Mouse (Mus musculus): Measurements from ENCODE around the gene Dennd6a.
A peak's percentile ranks its signal among the peaks of the same experiment; 100 is the strongest.
"Not testable (repeated sequence)": the region's sequence is repeated elsewhere in the genome, so short reads cannot be mapped to it uniquely, and the experiment has no call there.

The Dennd6a gene

DNA sequence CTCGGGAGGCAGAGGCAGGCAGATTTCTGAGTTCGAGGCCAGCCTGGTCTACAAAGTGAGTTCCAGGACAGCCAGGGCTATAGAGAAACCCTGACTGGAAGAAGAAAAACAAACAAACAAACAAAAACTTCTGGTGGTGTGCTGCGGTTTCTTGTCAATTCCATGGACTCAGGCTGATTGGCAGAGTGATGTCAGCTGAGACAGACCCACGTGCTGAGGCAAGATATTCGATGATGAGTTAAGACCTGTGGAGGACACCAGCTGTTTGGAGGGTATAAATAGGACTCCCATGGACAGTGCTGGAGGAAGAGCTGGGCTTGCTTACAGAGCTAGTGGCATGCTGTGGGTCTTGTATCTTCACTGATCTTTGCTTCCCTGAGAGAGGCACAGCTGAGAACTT lies at the start of gene Dennd6a:
Gene Dennd6a, plus strand, starts transcription at position 301 of the 400 bp plus-strand sequence.
- not testable (repeated sequence) for DNase-seq (ENCODE audit: low read depth, low spot score)

DNA sequence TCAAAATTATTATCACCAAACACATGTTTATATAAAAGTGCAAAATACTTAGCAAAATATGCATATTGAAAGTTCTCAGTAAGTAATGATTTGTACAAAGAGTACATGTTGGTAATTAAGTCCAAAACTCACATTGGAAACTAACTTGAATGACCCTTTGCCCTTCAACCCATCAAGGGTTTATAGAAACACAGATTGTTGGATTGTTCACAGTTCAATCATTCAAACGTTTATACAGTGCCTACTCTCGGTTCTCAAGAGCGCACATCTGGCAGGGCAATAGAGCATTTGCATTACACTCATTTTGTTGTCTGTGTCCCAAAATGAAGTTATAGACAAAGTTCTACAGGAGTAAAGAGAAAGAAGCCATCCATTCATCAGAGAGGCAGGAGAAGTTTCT lies 47.7 kb upstream of the Dennd6a start:
- DNase-seq (ENCODE audit: low read depth, low spot score) = no peak

DNA sequence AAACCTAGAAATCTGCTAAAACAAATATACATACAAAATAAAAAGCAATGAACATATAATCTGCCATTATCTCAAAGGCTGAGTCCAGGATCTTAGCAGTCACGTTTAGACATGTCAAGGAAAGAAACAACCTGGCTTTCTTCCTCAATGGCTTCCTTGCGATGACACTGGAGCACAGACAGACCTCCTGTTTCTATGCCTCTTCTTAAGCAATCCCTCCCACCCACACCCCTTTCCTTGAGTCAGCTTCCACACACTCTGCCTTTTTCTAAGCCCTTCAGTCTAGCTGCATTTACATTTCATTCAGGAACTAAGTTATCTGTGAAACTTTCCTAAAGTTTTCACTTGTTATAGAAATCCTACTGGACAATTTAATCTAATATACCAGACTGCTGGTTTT lies 45.4 kb upstream of the Dennd6a start:
- DNase-seq (ENCODE audit: low read depth, low spot score) = peak; percentile 47

DNA sequence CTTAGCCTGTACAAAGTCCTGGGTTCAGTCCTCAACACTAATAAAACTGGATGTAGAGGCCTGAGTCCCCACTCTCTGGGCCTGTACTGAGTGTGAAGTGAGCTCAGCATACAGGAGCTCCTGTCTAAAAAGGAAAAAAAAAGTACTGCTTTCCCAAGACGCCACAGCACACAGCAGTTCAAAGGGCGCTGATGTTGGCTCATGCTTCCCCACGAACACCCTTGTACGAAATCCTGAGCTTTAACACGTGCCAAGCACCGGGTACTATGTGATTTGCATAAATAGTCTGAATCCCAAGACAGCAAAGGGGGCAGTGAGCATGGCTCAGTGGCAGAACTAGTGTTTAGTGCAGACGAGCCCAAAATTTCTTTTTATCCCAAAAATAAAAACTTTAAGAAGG lies 43.3 kb upstream of the Dennd6a start:
- DNase-seq (ENCODE audit: low read depth, low spot score) = no peak

DNA sequence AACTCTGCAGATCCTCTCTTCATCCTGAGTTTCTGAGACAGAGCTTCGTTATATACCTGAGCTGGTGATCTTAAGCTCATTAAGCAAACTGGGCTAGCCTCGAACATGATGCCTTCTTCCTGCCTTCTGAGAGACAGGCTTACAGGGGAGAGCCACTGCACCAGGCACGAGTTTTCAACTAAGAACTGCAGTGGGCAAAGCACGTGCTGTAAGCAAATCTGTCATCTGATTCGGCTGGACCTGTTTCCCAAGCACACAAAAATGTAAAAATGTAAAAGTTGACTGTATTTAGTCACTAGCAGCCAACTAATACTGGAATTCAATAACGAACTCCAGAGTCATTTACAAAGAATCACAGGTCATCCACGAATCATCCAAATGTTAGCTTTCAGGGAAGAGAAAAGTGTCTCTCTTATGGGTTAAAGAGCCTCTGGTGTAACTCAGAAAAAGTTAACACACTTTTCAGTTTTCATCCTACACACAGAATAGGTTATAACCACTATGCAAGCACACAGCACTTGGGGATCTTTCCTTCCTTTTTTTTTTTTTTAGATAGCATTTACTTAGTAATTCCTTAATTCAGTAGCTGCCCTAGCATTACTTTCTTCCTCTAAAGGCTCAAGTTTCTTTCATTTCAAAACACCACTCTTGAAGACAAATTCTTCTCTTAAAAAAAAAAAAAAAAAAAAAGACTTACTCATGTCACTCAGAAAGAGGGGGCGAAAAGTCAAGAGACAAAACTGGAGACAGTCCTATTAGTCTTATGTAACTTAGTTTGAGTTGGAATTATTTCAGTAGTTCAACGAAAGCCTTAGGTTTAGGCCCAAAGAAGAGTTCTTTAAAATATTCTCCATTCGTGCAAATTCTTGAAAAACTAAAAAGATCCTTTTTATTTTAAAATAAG lies 42.0 kb upstream of the Dennd6a start:
- DNase-seq (ENCODE audit: low read depth, low spot score) = peak; percentile 26

DNA sequence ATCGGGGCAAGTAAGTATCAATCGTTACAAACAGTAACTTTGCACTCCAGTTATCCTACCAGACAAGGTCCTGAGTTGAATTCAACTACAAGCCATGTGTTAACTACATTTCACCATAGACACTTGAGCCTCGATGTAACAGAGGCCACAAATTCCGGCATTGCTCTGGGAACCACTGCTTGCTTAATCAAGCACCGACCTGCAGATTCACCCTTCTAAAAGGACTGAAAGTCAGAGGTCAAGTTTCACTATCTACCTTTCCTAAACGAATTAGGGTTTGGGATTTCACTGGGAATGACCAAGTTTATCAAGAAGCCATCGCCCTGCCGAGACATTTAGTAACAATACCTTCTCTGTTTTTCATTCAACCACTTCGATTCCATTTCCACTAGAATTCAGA lies 40.9 kb upstream of the Dennd6a start:
- DNase-seq (ENCODE audit: low read depth, low spot score) = no peak

DNA sequence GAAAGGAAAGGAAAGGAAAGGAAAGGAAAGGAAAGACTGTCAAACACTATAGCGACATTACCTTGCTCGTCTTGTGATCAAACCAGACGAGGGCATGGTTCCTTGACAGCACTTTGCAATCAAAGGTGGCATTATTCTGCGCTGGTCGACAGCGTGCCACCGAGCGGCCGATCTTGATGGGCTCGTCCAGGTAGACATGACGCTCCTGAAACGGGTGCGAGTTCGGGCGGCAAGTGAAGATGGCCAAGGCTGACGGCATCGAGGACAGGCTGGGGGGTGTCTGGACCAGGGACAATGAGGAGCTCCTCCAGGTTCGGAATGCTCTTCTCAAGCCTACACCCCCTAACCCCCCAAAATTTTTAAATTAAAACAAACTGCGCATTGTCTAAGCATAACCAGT lies 40.4 kb upstream of the Dennd6a start:
- peak; percentile 28 for DNase-seq (ENCODE audit: low read depth, low spot score)

DNA sequence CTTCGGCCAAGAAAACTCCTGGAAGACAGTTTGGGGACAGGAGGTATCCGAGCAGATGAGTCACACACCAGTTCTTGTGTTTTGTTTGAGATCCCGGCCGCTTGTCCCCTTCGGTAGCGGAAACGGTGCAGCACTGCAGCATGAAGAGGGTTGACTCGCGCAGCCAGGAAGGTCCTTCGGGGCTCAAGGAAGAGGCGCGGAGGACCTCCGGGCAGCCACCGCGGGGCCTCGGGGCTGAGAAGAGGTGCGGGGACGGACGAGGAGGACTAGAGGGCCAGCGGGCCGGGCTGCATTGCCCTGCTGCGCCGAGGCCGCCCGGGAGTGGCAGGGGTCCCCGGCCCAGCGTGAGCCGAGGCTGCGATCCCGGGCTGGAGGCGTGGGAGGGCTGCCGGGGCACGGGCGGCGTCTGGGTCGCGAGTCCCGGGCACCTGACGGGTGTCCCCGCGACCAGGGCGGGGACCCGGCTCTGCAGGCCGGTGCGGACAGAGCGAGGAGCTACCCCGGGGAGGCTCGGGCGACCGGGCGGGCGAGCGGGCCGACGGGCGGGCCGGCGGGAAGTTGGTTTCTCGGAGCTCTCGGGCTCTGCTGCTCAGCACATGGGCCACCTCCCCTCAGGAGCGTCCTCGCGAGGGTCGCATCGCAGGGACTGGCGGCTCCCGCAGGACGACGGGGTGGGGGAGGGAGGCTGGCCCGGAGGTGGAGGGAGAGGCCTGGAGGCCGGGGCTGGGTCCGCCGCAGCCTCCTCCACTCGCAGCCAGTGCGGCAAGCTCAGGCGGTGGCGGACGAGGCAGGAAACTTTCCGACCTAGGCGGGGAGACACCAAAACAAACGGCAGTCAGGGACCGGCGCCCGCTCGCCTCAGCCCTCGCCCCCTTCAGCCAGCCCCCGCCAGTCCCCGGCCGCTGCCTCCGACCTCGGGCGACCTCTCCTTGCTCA lies 39.6 kb upstream of the Dennd6a start:
- DNase-seq (ENCODE audit: low read depth, low spot score) = peak; percentile 57

DNA sequence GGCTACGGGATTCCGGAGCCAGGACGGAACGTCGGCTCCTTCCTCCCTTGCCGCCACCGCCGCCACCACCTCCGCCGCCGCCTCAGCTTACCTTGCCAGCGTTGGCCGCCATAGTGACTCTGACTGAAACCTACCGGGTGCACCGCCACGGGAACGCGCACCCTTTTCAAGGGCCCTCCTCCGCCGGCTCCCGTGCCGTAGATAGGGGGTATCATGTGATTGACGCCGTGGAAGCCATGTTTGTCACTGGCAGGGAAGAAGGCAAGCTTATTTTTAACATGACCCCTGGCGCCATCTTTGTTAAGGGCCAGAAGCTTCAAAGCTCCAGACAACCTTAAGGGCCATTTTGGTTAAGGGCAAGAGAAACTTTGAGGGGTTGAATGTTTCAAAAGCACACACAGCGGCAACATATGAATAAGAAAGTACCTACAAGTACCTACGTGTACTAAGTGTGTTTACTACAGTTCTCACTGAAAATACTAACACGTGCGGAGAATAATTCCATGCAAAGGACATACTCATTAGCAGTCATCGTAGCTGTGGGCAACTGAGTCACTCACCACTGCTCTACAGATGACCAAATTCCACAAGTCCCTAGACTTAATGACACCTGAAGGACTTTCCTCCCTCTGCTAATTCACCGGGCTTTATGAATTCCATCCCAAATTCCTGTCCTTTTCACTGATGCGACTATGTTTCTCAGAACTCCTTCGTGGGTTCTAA lies 38.7 kb upstream of the Dennd6a start, which contains the start of gene Slmap:
Gene Slmap, minus strand, starts transcription at position 175 of the 723 bp plus-strand sequence.
- DNase-seq (ENCODE audit: low read depth, low spot score) = peak; percentile 100

DNA sequence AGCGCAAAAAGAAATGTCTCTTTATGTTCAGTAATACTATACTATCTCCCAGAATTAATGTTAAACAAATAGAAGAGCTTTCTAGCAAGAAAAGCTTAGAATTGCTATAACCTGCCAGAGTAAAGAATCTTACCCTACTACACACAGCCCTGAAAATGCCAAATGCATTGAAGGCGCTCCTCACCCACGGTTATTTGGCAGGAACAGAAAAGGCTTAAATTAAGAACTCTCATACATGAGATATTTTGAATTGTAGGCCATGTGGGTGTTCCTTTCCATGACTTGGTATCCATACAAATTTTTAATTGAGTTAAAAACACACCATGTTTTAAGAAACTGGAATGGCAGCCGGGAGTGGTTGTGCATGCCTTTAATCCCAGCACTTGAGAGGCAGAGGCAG lies 34.4 kb upstream of the Dennd6a start:
- peak; percentile 81 for DNase-seq (ENCODE audit: low read depth, low spot score)

DNA sequence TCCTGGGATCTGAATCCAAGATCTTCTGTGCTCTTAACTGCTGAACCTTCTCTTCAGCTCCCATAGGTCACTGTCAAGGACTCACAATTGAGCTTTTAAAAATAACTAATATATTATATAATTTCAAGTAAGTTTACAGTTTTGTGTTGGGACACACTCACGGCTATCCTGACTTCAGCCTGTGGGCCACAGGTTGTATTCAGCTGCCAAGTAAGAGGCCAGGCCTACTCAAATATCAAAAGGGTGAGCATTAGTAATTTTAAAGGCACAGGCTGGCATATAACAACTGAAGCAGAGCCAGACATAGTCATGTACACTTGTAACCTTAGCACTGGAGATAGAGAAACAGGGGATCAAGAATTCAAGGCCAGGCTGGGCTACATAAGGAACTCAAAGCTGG lies 33.1 kb upstream of the Dennd6a start:
- no peak for DNase-seq (ENCODE audit: low read depth, low spot score)

DNA sequence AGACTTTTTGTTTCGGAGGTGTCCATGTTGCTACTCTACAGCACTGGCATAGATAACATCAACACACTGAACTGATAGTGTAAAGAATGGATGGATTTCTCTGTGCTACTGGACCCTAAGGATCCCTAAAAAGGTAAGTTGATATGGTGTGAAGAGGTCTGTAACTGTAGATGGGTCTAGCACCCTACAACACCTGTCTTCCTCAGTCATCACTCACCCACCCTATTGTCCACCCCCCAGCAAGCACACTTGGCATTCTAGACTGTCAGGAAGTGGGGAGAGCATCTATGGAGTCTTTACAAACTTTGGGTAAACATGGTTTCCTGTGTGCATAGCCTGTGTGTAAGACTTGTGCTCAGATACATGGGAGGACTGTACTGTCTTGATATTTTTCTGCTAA lies 31.5 kb upstream of the Dennd6a start:
- no peak for DNase-seq (ENCODE audit: low read depth, low spot score)

DNA sequence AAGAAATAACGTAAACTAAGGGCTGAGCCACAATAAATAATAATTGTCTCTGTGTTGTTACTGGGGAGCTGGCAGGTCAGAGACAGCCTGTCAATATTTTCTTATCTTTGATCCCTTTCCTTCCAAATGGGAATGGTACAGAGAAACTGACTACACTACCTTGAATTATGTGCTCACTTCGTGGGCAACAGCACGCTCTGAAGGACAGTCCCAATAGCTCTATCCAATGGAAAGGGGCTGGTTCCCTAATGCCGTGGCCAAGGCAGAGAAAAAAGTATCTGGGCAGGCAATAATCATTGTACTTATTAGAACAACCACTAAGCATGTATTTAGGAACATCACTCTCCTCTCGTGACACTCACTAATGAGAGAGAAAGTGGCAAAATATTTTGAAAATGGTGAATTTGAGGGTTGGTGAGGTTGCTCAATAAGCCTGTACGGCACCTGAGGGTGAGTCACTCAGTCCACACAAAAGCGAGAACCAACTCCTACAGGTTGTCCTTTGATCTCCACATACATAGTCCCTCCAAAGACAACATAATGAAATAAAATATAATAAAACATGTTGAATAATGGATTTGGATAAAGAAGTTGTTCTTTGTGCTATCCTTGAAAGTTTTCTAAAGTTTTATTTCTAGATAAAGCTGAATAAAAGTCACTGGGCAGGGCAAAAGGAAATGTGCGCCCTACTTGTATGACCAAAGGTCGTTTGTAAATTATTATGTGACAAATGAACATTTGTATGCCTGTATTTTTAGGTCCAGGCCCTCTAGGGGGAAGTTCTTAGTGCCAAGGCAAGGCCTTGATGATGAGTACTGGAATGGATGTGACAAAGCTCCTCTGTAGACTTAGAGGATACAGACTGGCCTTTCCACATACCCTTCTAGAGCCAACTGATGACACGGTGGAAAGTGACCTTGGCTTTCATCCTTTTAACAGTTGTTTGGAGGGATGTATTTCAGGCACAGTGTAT lies 25.9 kb upstream of the Dennd6a start:
- DNase-seq (ENCODE audit: low read depth, low spot score) = no peak

DNA sequence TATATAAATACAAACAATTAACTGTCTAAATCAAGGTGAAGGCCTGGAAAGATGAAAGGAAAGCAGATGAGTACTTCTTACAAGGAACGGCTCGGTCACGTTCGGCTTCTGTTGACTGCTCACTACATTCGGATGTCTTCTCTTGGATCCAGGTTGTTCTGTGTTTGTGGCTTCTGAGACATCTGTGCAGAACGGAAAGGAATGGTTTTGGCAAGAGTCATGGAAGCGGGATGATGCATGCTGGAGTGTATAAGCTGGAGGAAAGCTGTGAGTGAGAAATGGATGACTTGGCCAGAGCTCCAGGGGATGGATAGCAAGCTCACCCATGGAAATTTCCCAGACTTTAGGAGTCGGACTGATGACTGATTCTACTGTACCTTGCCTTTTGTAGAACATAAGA lies 22.9 kb upstream of the Dennd6a start:
- DNase-seq (ENCODE audit: low read depth, low spot score) = peak; percentile 56

DNA sequence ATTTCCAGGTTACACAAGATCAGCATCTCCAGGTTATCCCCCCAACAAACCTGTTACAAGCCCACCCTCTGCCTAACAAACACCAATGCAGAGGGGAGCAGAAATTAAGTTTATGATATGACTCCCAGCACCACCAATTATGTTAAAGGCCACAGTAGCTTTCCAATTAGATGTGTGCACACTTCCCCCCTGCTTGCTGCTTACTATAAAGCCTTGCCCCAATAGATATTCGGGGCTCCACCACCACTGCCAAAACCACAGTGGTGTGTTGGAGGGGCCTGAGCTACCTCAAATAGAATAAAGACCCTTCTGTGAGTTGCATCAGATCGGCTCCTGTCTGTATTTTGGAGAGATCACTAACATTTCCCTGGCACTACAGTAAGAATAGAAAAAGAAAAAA lies 21.2 kb upstream of the Dennd6a start:
- DNase-seq (ENCODE audit: low read depth, low spot score) = no peak

DNA sequence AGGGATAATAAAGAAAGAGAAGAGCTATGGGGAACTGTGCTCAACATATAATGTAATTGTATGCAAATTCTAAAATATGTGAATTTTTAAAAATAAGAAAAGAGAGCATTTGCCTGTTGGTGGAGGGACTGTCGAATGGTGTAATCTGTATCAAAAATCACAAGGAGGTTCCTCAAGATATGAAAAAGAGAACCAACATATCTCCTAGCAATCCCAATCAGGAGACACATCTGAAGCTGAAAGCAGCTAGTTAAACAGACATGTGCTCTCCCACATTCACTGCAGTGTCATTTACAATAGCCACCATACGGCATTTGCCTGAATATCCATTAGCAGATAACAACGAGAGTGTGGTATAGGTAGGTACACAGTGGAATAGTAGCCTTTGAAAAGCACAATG lies 20.8 kb upstream of the Dennd6a start:
- no peak for DNase-seq (ENCODE audit: low read depth, low spot score)

DNA sequence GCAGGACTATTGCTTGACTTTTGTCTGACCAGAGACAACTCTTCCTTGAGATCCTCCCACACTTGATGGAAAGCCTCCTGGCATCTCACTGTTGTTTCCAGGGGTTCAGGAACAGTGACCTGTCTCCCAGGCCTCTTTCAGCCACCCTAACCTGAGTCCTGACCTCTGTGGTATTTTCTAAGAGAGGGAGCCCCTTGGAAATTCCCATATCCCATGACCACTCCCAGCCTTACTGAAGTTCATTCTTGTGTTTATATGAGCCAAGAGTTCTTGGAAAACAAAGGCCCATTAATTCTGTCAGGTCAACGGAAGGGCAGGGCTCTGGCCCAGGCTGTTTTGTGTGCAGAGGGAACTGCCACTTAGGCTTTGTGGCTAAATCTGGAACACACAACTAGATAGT lies 16.1 kb upstream of the Dennd6a start:
- no peak for DNase-seq (ENCODE audit: low read depth, low spot score)

DNA sequence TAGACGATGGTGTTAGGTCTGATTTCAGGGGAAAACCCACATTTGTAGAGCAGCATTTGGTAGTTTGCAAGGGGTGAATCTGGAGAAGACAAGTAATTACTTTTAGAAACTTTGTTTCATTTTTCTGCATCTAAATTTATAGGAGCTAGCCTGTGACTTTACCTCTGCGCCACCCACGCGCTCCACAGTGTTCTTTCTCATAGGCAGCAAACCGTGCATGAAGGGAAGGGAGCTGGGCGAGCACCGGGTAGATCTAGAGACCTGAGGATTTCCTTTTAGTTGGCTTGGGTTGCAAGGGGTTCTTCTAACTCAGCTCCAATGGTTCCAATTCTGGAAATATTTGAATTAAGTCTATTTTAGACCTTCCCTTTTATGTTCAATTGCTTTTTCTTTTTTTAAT lies 15.1 kb upstream of the Dennd6a start:
- DNase-seq (ENCODE audit: low read depth, low spot score) = peak; percentile 68

DNA sequence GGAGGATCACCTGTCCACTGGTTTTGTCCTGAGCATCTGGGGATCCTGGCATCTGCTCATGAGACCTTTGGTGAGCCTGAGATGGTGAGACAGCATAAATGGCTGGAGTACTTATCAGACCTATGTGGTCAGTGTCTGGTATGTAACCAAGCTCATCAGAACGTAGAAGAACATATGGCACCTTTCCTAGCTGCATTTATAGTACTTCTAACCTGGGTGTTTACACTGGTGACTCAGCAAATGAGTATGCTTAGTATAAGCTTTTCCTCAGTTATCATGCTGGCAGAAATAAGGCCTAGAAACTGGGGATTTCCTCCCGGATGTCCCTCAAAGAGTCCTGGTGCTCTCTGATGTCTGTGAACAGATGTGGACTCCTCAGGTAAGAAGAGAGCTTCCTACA lies 11.4 kb upstream of the Dennd6a start:
- no peak for DNase-seq (ENCODE audit: low read depth, low spot score)

DNA sequence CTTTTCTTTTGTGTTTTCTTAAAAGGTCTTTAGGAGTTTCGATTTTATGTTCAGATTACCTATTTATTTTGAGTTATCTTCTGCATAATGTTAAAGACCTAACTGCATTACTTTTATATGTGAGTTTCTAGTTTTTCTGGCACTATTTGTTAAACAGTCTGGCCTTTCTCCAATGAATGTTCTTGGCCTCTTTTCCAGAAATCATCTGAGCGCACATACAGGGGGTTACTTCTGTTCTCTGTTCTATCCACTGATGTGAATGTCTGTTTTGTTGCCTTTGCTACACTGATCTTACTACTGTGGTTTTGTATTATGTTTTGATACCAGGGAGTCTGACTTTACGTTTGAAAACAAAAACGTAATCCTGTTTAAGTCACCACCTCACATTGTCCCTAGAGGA lies 3.8 kb upstream of the Dennd6a start:
- DNase-seq (ENCODE audit: low read depth, low spot score) = peak; percentile 57
